Mouse (Mus musculus) heart, adult 2 months (tissue): Measurements from ENCODE around the gene Rabgef1.

Source experiments
- CTCF ChIP-seq: fragments of 200-600 bp; IDR thresholded peaks from 2 replicates; pipeline ENCODE4 v1.8.1; 2022; ENCODE audit warnings: antibody characterized with exemption, mild to moderate bottlenecking, moderate library complexity
- EP300 ChIP-seq: fragments of 200-500 bp; IDR thresholded peaks from 2 replicates; pipeline ENCODE4 v1.6.1; 2011; ENCODE audit warnings: low read depth, low read length, control low read depth; ENCODE audit not compliant: insufficient read depth
- POLR2A ChIP-seq: fragments of 200-500 bp; IDR thresholded peaks from 2 replicates; pipeline ENCODE4 v1.6.1; 2011; ENCODE audit warnings: mild to moderate bottlenecking, low read depth, low read length, control low read depth; ENCODE audit not compliant: insufficient read depth

GRCm38 (mm10) chr5:130228120-130228519 lies 56.5 kb downstream of the Rabgef1 start:
- TF ChIP-seq EP300: no peak
- TF ChIP-seq POLR2A: no peak
- no peak for TF ChIP-seq CTCF
